Mouse (Mus musculus) kidney, embryonic 16.5 days (tissue): ENCODE results near the gene Dedd2. TPM values are rescaled to one million over a fixed set of nuclear protein-coding genes. Genes with fewer than 3 reads are reported as not detected.

Experiments
- ATAC-seq: fragments of 200-750 bp; cut with Nextera tagmentation; 2 replicates; pipeline ENCODE4 v1.8.0; 2017; ENCODE audit warnings: moderate TSS enrichment; ENCODE audit not compliant: low FRiP score, low TSS enrichment
- H3K27ac ChIP-seq: fragments of 300-500 bp; sonication (generic); 2 replicates; pipeline ENCODE4 v1.5.1; 2014; ENCODE audit warnings: low read length
- H3K27me3 ChIP-seq: fragments of 300-500 bp; sonication (generic); 2 replicates; pipeline ENCODE4 v1.6.1; 2014; ENCODE audit warnings: low read length, control low read depth, mixed read lengths; ENCODE audit not compliant: insufficient read depth
- H3K36me3 ChIP-seq: fragments of 300-500 bp; sonication (generic); 2 replicates; pipeline ENCODE4 v1.6.1; 2014; ENCODE audit warnings: low read length, control low read depth, mixed read lengths; ENCODE audit not compliant: insufficient read depth
- H3K4me1 ChIP-seq: fragments of 300-500 bp; sonication (generic); 2 replicates; pipeline ENCODE4 v1.6.1; 2014; ENCODE audit warnings: low read length, control low read depth, mixed read lengths; ENCODE audit not compliant: insufficient read depth
- H3K4me2 ChIP-seq: fragments of 300-500 bp; sonication (generic); replicated peaks from 2 replicates; pipeline ENCODE4 v1.6.1; 2014; ENCODE audit warnings: low read depth, low read length
- H3K4me3 ChIP-seq: fragments of 300-500 bp; sonication (generic); 2 replicates; pipeline ENCODE4 v1.5.1; 2014; ENCODE audit warnings: mild to moderate bottlenecking, low read length
- H3K9ac ChIP-seq: fragments of 300-500 bp; sonication (generic); replicated peaks from 2 replicates; pipeline ENCODE4 v1.6.1; 2014; ENCODE audit warnings: low read length
- H3K9me3 ChIP-seq: fragments of 300-500 bp; sonication (generic); 2 replicates; pipeline ENCODE4 v1.6.1; 2016; ENCODE audit warnings: low read length, control low read depth
- WGBS: fragments of 180-500 bp; shearing (Covaris S2); extraction: QIAGEN DNeasy Blood & Tissue Kit; methylation state at CpG from one replicate; pipeline ENCODE4 v1.1.7; 2014; 5-methylcytosine and 5-hydroxymethylcytosine counted together
- microRNA-seq: library from miRNA; unstranded; fragments of <30 nt; microRNA quantifications from one replicate; pipeline ENCODE4, GENCODE M21; 2016
- polyA plus RNA-seq: library from polyadenylated mRNA; unstranded; fragments of >200 nt; fragmentation: Nextera tagmentation; extraction: Ambion mirVana; gene quantifications from 2 replicates; pipeline ENCODE4 v1.2.1, GENCODE M21; 2015

Gene Dedd2
- polyA plus RNA-seq, 1 experiment from 2014 or later, result 13.2 TPM

GRCm38 (mm10) chr7:25156158-25156648 is 64.2 kb downstream of the Dedd2 start:
- no peak overlapping the region for H3K4me2 ChIP-seq
- peaks cover 5% of the 10 kb centered on the region; the same call in 1 of the 2 replicates for H3K27me3 ChIP-seq
- H3K4me1 ChIP-seq, result peaks cover 32% of the 10 kb centered on the region
- H3K4me3 ChIP-seq, result no peak overlapping the region
- no peaks in the 10 kb centered on the region for H3K9me3 ChIP-seq
- 0 out of 2 replicates have a peak, but pooled peaks have one; percentile 11 for ATAC-seq
- H3K9ac ChIP-seq, result no peak overlapping the region
- no peaks in the 10 kb centered on the region for H3K36me3 ChIP-seq
- WGBS, result 33% methylated on average over 14 of the region's 14 CpGs
- no peak overlapping the region for H3K27ac ChIP-seq

- Histone ChIP-seq H3K36me3 (no peaks in the 10 kb centered on the region), H3K9me3 (no peaks in the 10 kb centered on the region), H3K4me3 (no peak overlapping the region), H3K4me2 (peak overlapping the region; percentile 27; the same call in 1 of the 2 replicates), H3K27me3 (peaks cover 7% of the 10 kb centered on the region; the same call in 1 of the 2 replicates), H3K9ac (no peak overlapping the region), H3K27ac (no peak overlapping the region), H3K4me1 (peaks cover 38% of the 10 kb centered on the region)
- peak; percentile 25; the same call in 1 of the 2 replicates for ATAC-seq
- 12% methylated on average over 17 of the region's 17 CpGs for WGBS
Measured at GRCm38 (mm10) chr7:25155469-25156157, 64.8 kb downstream of the Dedd2 start.

- Histone ChIP-seq H3K36me3 (no peaks in the 10 kb centered on the region), H3K27me3 (peaks cover 7% of the 10 kb centered on the region; the same call in 1 of the 2 replicates), H3K9ac (no peak overlapping the region), H3K9me3 (no peaks in the 10 kb centered on the region), H3K4me2 (no peak overlapping the region), H3K4me3 (no peak overlapping the region), H3K4me1 (peaks cover 43% of the 10 kb centered on the region), H3K27ac (no peak overlapping the region)
- WGBS, result 70% methylated on average over 4 of the region's 4 CpGs
- no peak for ATAC-seq
Measured at GRCm38 (mm10) chr7:25154648-25155047, 65.8 kb downstream of the Dedd2 start.

- no peak overlapping the region for H3K27ac ChIP-seq
- 26% methylated on average over 7 of the region's 7 CpGs for WGBS
- no peak overlapping the region for H3K4me3 ChIP-seq
- H3K9ac ChIP-seq, result 0 out of 2 replicates have a peak overlapping the region, but pooled peaks have one; percentile 26
- H3K36me3 ChIP-seq, result no peaks in the 10 kb centered on the region
- no peak for ATAC-seq
- no peaks in the 10 kb centered on the region for H3K9me3 ChIP-seq
- H3K4me1 ChIP-seq, result peaks cover 43% of the 10 kb centered on the region
- no peak overlapping the region for H3K4me2 ChIP-seq
- H3K27me3 ChIP-seq, result peaks cover 7% of the 10 kb centered on the region; the same call in 1 of the 2 replicates
Measured at GRCm38 (mm10) chr7:25153841-25154240, 66.6 kb downstream of the Dedd2 start.

- Histone ChIP-seq H3K9me3 (no peaks in the 10 kb centered on the region), H3K36me3 (no peaks in the 10 kb centered on the region), H3K4me3 (no peak overlapping the region), H3K27me3 (peaks cover 7% of the 10 kb centered on the region; the same call in 1 of the 2 replicates), H3K9ac (no peak overlapping the region), H3K27ac (no peak overlapping the region), H3K4me1 (peaks cover 43% of the 10 kb centered on the region), H3K4me2 (no peak overlapping the region)
- ATAC-seq, result no peak
- WGBS, result 41% methylated on average over 10 of the region's 10 CpGs
Measured at GRCm38 (mm10) chr7:25151916-25152556, 68.4 kb downstream of the Dedd2 start.

- no peak for ATAC-seq
- Histone ChIP-seq H3K4me1 (peaks cover 43% of the 10 kb centered on the region), H3K4me2 (peak overlapping the region; percentile 20; the same call in 1 of the 2 replicates), H3K36me3 (no peaks in the 10 kb centered on the region), H3K4me3 (no peak overlapping the region), H3K9ac (no peak overlapping the region), H3K27ac (no peak overlapping the region), H3K27me3 (peaks cover 7% of the 10 kb centered on the region; the same call in 1 of the 2 replicates), H3K9me3 (no peaks in the 10 kb centered on the region)
- 5% methylated on average over 7 of the region's 7 CpGs for WGBS
Measured at GRCm38 (mm10) chr7:25151009-25151408, 69.4 kb downstream of the Dedd2 start.

GRCm38 (mm10) chr7:25150151-25150663 is 70.2 kb downstream of the Dedd2 start:
- Histone ChIP-seq H3K27me3 (peaks cover 7% of the 10 kb centered on the region; the same call in 1 of the 2 replicates), H3K27ac (no peak overlapping the region), H3K4me2 (peak overlapping the region; percentile 20)

More at GRCm38 (mm10) chr7:25150151-25150663, 70.2 kb downstream of the Dedd2 start:
- 0% methylated on average over 7 of the region's 18 CpGs for WGBS
- Histone ChIP-seq H3K36me3 (no peaks in the 10 kb centered on the region), H3K4me3 (no peak overlapping the region), H3K4me1 (peaks cover 35% of the 10 kb centered on the region), H3K9me3 (no peaks in the 10 kb centered on the region), H3K9ac (no peak overlapping the region)
- ATAC-seq, result no peak

Small RNAs within 50 kb of the gene (microRNA-seq; reads per million reads assigned to microRNA genes)
- not detected for gene Mir7048

Other genes with a start within 250 kb of the Dedd2 start
- gene Rabac1, start 247.9 kb downstream of the Dedd2 start, polyA plus RNA-seq, result 183 and 199 TPM in 2 replicates
- gene Atp1a3, start 214.7 kb downstream of the Dedd2 start, polyA plus RNA-seq, result 0.66 and 1.5 TPM in 2 replicates
- 5.1 and 6.3 TPM in 2 replicates for gene Grik5, start 148.3 kb downstream of the Dedd2 start, polyA plus RNA-seq
- gene Zfp574, start 148.0 kb downstream of the Dedd2 start, polyA plus RNA-seq, result 37.7 and 44.1 TPM in 2 replicates
- 0.40 and 0.99 TPM in 2 replicates for gene Pou2f2, start 40.9 kb downstream of the Dedd2 start, polyA plus RNA-seq
- gene Zfp526, start 810 bp upstream of the Dedd2 start, polyA plus RNA-seq, result 2.7 and 3.0 TPM in 2 replicates
- gene Gsk3a, start 17.2 kb upstream of the Dedd2 start, polyA plus RNA-seq, result 9.0 and 9.9 TPM in 2 replicates
- gene Erf, start 30.1 kb upstream of the Dedd2 start, polyA plus RNA-seq, result 12.5 and 15.2 TPM in 2 replicates
- 28.9 and 30.8 TPM in 2 replicates for gene Cic, start 47.1 kb upstream of the Dedd2 start, polyA plus RNA-seq
- 197 and 199 TPM in 2 replicates for gene Pafah1b3, start 77.4 kb upstream of the Dedd2 start, polyA plus RNA-seq
- 0.84 and 0.98 TPM in 2 replicates for gene Prr19, start 80.8 kb upstream of the Dedd2 start, polyA plus RNA-seq
- 0.10 and 0.67 TPM in 2 replicates for gene Tmem145, start 85.5 kb upstream of the Dedd2 start, polyA plus RNA-seq
- gene Megf8, start 96.5 kb upstream of the Dedd2 start, polyA plus RNA-seq, result 16.9 and 18.2 TPM in 2 replicates
- 1.4 TPM in 1 of 2 replicates, not detected in the other for gene Cnfn, start 149.1 kb upstream of the Dedd2 start, polyA plus RNA-seq
- gene Lipe, start 178.1 kb upstream of the Dedd2 start, polyA plus RNA-seq, result 11.2 and 11.9 TPM in 2 replicates
- 0.65 and 1.0 TPM in 2 replicates for gene Cxcl17, start 192.3 kb upstream of the Dedd2 start, polyA plus RNA-seq